Mouse (Mus musculus) CH12.LX (cell line): ENCODE data around the gene Cadm2. TPM values are rescaled to one million over a fixed set of nuclear protein-coding genes. Genes with fewer than 3 reads are reported as not detected.

Experiments
- DNase-seq: peaks from one replicate; pipeline ENCODE4 v3.0.0-alpha.2; 2013; ENCODE audit errors: extremely low read depth
- H3K27ac ChIP-seq: 2 replicates; pipeline ENCODE4 v1.5.1; 2012; ENCODE audit warnings: low read depth, mild to moderate bottlenecking, control low read depth, moderate library complexity; ENCODE audit not compliant: insufficient read depth
- H3K27me3 ChIP-seq: replicated peaks from 2 replicates; pipeline ENCODE3; 2012; ENCODE audit warnings: inconsistent platforms
- H3K36me3 ChIP-seq, 2 experiments: replicated peaks in 1 of 2; 2 replicates each; pipeline versions ENCODE3 to v1.6.1; 2012; ENCODE audit warnings: inconsistent platforms in 1 of 2, low read length in 1 of 2, mild to moderate bottlenecking in 1 of 2, mixed read lengths in 1 of 2, moderate library complexity in 1 of 2; ENCODE audit not compliant: control insufficient read depth in 1 of 2, insufficient read depth in 1 of 2
- H3K4me1 ChIP-seq, 2 experiments: 2 replicates each; pipeline ENCODE4 v1.6.1; 2012; ENCODE audit warnings: inconsistent platforms in 1 of 2, moderate library complexity in 1 of 2; ENCODE audit not compliant: insufficient read depth in 2 of 2, control insufficient read depth in 1 of 2
- H3K4me2 ChIP-seq: 2 replicates; pipeline ENCODE4 v1.6.1; 2012; ENCODE audit warnings: low read depth, mild to moderate bottlenecking, control low read depth; ENCODE audit not compliant: poor library complexity, insufficient read depth, severe bottlenecking
- H3K4me3 ChIP-seq, 3 experiments: fragments of 150-350 bp in 1 of 3; sonication (generic) in 1 of 3; replicated peaks in 1 of 3; 2 replicates each; pipeline versions ENCODE3 to v1.5.1; 2011 to 2012; ENCODE audit warnings: low read depth in 2 of 3, low read length in 2 of 3, mild to moderate bottlenecking in 2 of 3, moderate library complexity in 2 of 3, control low read depth in 1 of 3, improper control_type of control experiment in 1 of 3, inconsistent platforms in 1 of 3, mixed read lengths in 1 of 3; ENCODE audit not compliant: poor library complexity in 1 of 3
- H3K79me2 ChIP-seq: replicated peaks from 2 replicates; pipeline ENCODE4 v1.6.1; 2012; ENCODE audit warnings: mild to moderate bottlenecking, moderate library complexity; ENCODE audit not compliant: control insufficient read depth, poor library complexity, insufficient read depth, severe bottlenecking; ENCODE audit errors: extremely low read depth
- H3K9ac ChIP-seq: 2 replicates; pipeline ENCODE4 v1.6.1; 2012; ENCODE audit warnings: low read depth, mild to moderate bottlenecking, control low read depth, moderate library complexity; ENCODE audit not compliant: insufficient read depth
- H3K9me3 ChIP-seq: replicated peaks from 2 replicates; pipeline ENCODE3; 2012; ENCODE audit warnings: low read length, inconsistent platforms, mixed read lengths
- BHLHE40 ChIP-seq: IDR thresholded peaks from 2 replicates; pipeline ENCODE4 v1.6.1; 2011; ENCODE audit warnings: mild to moderate bottlenecking, low read depth, low read length, improper control_type of control experiment
- CHD2 ChIP-seq: IDR thresholded peaks from 2 replicates; pipeline ENCODE4 v1.6.1; 2011; ENCODE audit warnings: low read length, improper control_type of control experiment
- GABPA ChIP-seq: IDR thresholded peaks from 2 replicates; pipeline ENCODE4 v1.6.1; 2012; ENCODE audit warnings: low read depth, low read length, improper control_type of control experiment, inconsistent platforms; ENCODE audit not compliant: insufficient replicate concordance
- JUND ChIP-seq: conservative IDR thresholded peaks from 2 replicates; pipeline ENCODE4 v1.6.1; 2011; ENCODE audit warnings: low read depth, low read length, improper control_type of control experiment
- KAT2A ChIP-seq: IDR thresholded peaks from 2 replicates; pipeline ENCODE4 v1.6.1; 2012; ENCODE audit warnings: low read length, improper control_type of control experiment, inconsistent platforms; ENCODE audit not compliant: insufficient replicate concordance
- MAFK ChIP-seq: IDR thresholded peaks from 2 replicates; pipeline ENCODE4 v1.6.1; 2011; ENCODE audit warnings: low read length, improper control_type of control experiment; ENCODE audit not compliant: insufficient replicate concordance
- MAX ChIP-seq: IDR thresholded peaks from 2 replicates; pipeline ENCODE4 v1.6.1; 2011; ENCODE audit warnings: low read length, improper control_type of control experiment
- MEF2A ChIP-seq: IDR thresholded peaks from 2 replicates; pipeline ENCODE4 v1.6.1; 2014; ENCODE audit warnings: low read depth, mild to moderate bottlenecking, inconsistent platforms, low read length, improper control_type of control experiment, borderline replicate concordance
- NELFE ChIP-seq: IDR thresholded peaks from 2 replicates; pipeline ENCODE4 v1.6.1; 2011; ENCODE audit warnings: low read depth, low read length, improper control_type of control experiment
- NRF1 ChIP-seq: IDR thresholded peaks from 2 replicates; pipeline ENCODE4 v1.6.1; 2014; ENCODE audit warnings: low read depth, mild to moderate bottlenecking, inconsistent platforms, low read length, improper control_type of control experiment, moderate library complexity
- TBP ChIP-seq: conservative IDR thresholded peaks from 2 replicates; pipeline ENCODE4 v1.6.1; 2011; ENCODE audit warnings: low read depth, low read length, improper control_type of control experiment
- TCF12 ChIP-seq: IDR thresholded peaks from 2 replicates; pipeline ENCODE4 v1.6.1; 2014; ENCODE audit warnings: low read depth, mild to moderate bottlenecking, inconsistent platforms, low read length, improper control_type of control experiment
- UBTF ChIP-seq: IDR thresholded peaks from 2 replicates; pipeline ENCODE4 v1.6.1; 2012; ENCODE audit warnings: low read depth, mild to moderate bottlenecking, inconsistent platforms, low read length, improper control_type of control experiment, moderate library complexity
- USF1 ChIP-seq: IDR thresholded peaks from 2 replicates; pipeline ENCODE4 v1.6.1; 2014; ENCODE audit warnings: low read depth, mild to moderate bottlenecking, inconsistent platforms, low read length, improper control_type of control experiment
- USF2 ChIP-seq: conservative IDR thresholded peaks from 2 replicates; pipeline ENCODE4 v1.6.1; 2011; ENCODE audit warnings: low read depth, low read length, improper control_type of control experiment
- ZKSCAN1 ChIP-seq: IDR thresholded peaks from 2 replicates; pipeline ENCODE4 v1.6.1; 2012; ENCODE audit warnings: low read depth, inconsistent platforms, low read length, improper control_type of control experiment, borderline replicate concordance
- ZMIZ1 ChIP-seq: IDR thresholded peaks from 2 replicates; pipeline ENCODE4 v1.6.1; 2012; ENCODE audit warnings: low read depth, mild to moderate bottlenecking, inconsistent platforms, low read length, improper control_type of control experiment
- ZNF384 ChIP-seq: IDR thresholded peaks from 2 replicates; pipeline ENCODE4 v1.6.1; 2012; ENCODE audit warnings: low read depth, low read length, improper control_type of control experiment, inconsistent platforms
- dilution Hi-C: fragments of 300-500 bp; cut with MboI; formaldehyde crosslinking; loops from 2 replicates; pipeline ENCODE4 v1.14.3; 2020; ENCODE audit warnings: low sequenced_read_pairs; ENCODE audit not compliant: extremely low pct_unique_long_range_greater_than_20kb, extremely low pct_ligation_motif_present
- in situ Hi-C: fragments of 300-500 bp; cut with MboI; formaldehyde crosslinking; loops from 3 replicates; pipeline ENCODE4 v1.14.3; 2019; ENCODE audit warnings: low sequenced_read_pairs, low pct_ligation_motif_present, low pct_unique_long_range_greater_than_20kb, mixed read lengths
- polyA plus RNA-seq: library from polyadenylated mRNA; unstranded; fragments of >175 nt; gene quantifications from 2 replicates; pipeline ENCODE4 v1.2.1, GENCODE M21; 2012; ENCODE audit warnings: low read depth; ENCODE audit not compliant: insufficient read length
- total RNA-seq, 2 experiments: library from RNA; depleted of rRNA; stranded (reverse); fragments of 300-350 nt in 1 of 2; fragments of >200 nt in 1 of 2; gene quantifications; 2 replicates each; pipeline ENCODE4 v1.2.3; 2012 to 2014

Gene Cadm2
- total and polyA plus RNA-seq, 3 experiments, result not detected

- Histone ChIP-seq H3K79me2 (no peaks in the 10 kb centered on the region), H3K27ac (no peak overlapping the region), H3K9me3 (peaks cover 40% of the 10 kb centered on the region), H3K4me1 (no peaks in the 10 kb centered on the region), H3K4me2 (no peak overlapping the region), H3K4me3 (no peak overlapping the region), H3K36me3 (no peaks in the 10 kb centered on the region), H3K27me3 (no peaks in the 10 kb centered on the region), H3K9ac (no peak overlapping the region)
- in situ Hi-C loops, result no loop called here
- DNase-seq, result no peak
- TF ChIP-seq MAX (no peak), TCF12 (no peak), JUND (no peak), MEF2A (no peak), NRF1 (no peak), USF1 (no peak), ZKSCAN1 (no peak)
- dilution Hi-C loops, result no loop called here
These were observed 531.0 kb downstream of the Cadm2 start for GRCm38 (mm10) chr16:67089747-67090146.

GRCm38 (mm10) chr16:67079318-67079717 lies 541.4 kb downstream of the Cadm2 start:
- dilution Hi-C loops, result no loop called here
- peaks cover 49% of the 10 kb centered on the region for H3K9me3 ChIP-seq
- no peaks in the 10 kb centered on the region for H3K4me1 ChIP-seq
- no peak overlapping the region for H3K4me3 ChIP-seq
- H3K36me3 ChIP-seq, result no peaks in the 10 kb centered on the region
- H3K27me3 ChIP-seq, result no peaks in the 10 kb centered on the region
- H3K27ac ChIP-seq, result no peak overlapping the region
- H3K4me2 ChIP-seq, result no peak overlapping the region
- no peaks in the 10 kb centered on the region for H3K79me2 ChIP-seq
- H3K9ac ChIP-seq, result no peak overlapping the region
- TF ChIP-seq NELFE, result no peak
- no peak for TF ChIP-seq TBP
- no peak for TF ChIP-seq KAT2A
- no peak for TF ChIP-seq TCF12
- no peak for TF ChIP-seq GABPA
- TF ChIP-seq BHLHE40, result no peak
- TF ChIP-seq MAFK, result no peak
- TF ChIP-seq ZMIZ1, result no peak
- no peak for TF ChIP-seq ZNF384
- no peak for TF ChIP-seq UBTF
- no peak for TF ChIP-seq CHD2
- TF ChIP-seq USF2, result no peak
- in situ Hi-C loops, result no loop called here
- DNase-seq, result no peak
